Mouse (Mus musculus) testis, postnatal 10 days (tissue): ENCODE measurements around the gene Apoc2.

Experiments
- DNase-seq: peaks from one replicate; pipeline ENCODE4 v3.0.0; 2021; ENCODE audit warnings: low spot score

Gene Apoc2

GRCm38 (mm10) chr7:19677872-19678271, at the start of gene Apoc2:
Gene Apoc2, minus strand, starts transcription at chr7:19677941.
- DNase-seq, result no peak

- no peak for DNase-seq
Measured at GRCm38 (mm10) chr7:19726541-19726940, 48.8 kb upstream of the Apoc2 start.

- no peak for DNase-seq
Measured at GRCm38 (mm10) chr7:19724167-19724566, 46.4 kb upstream of the Apoc2 start.

GRCm38 (mm10) chr7:19722754-19723195, 45.0 kb upstream of the Apoc2 start:
- DNase-seq, result no peak

- no peak for DNase-seq
Measured at GRCm38 (mm10) chr7:19719200-19719599, 41.5 kb upstream of the Apoc2 start.

- DNase-seq, result no peak
Measured at GRCm38 (mm10) chr7:19718297-19718952, 40.7 kb upstream of the Apoc2 start.

GRCm38 (mm10) chr7:19717346-19717745, 39.6 kb upstream of the Apoc2 start:
- no peak for DNase-seq

GRCm38 (mm10) chr7:19716822-19717221, 39.1 kb upstream of the Apoc2 start:
- DNase-seq, result no peak

- DNase-seq, result no peak
Measured at GRCm38 (mm10) chr7:19716055-19716682, 38.4 kb upstream of the Apoc2 start.

- DNase-seq, result peak; percentile 99
Measured at GRCm38 (mm10) chr7:19715239-19716054, 37.7 kb upstream of the Apoc2 start, which contains the start of gene Tomm40. Gene Tomm40, minus strand, starts transcription at chr7:19715438.

- DNase-seq, result no peak
Measured at GRCm38 (mm10) chr7:19714836-19715235, 37.1 kb upstream of the Apoc2 start.

GRCm38 (mm10) chr7:19713598-19713997, 35.9 kb upstream of the Apoc2 start:
- no peak for DNase-seq

GRCm38 (mm10) chr7:19713196-19713595, 35.5 kb upstream of the Apoc2 start:
- DNase-seq, result no peak

- DNase-seq, result no peak
Measured at GRCm38 (mm10) chr7:19712414-19712813, 34.7 kb upstream of the Apoc2 start.

- DNase-seq, result peak; percentile 64
Measured at GRCm38 (mm10) chr7:19710650-19711049, 32.9 kb upstream of the Apoc2 start.

- DNase-seq, result no peak
Measured at GRCm38 (mm10) chr7:19705271-19705670, 27.5 kb upstream of the Apoc2 start.

- no peak for DNase-seq
Measured at GRCm38 (mm10) chr7:19704475-19704874, 26.7 kb upstream of the Apoc2 start.

GRCm38 (mm10) chr7:19702859-19703555, 25.3 kb upstream of the Apoc2 start:
- DNase-seq, result no peak

GRCm38 (mm10) chr7:19701069-19701761, 23.5 kb upstream of the Apoc2 start:
- peak; percentile 86 for DNase-seq

GRCm38 (mm10) chr7:19700299-19701068, 22.7 kb upstream of the Apoc2 start:
- no peak for DNase-seq

GRCm38 (mm10) chr7:19699827-19700148, 22.0 kb upstream of the Apoc2 start:
- DNase-seq, result no peak
